Mouse (Mus musculus): ENCODE results near the gene Lrrfip1. TPM values are rescaled to one million over a fixed set of nuclear protein-coding genes. Genes with fewer than 3 reads are reported as not detected.

Gene Lrrfip1
- polyA plus RNA-seq, 1 experiment = 83.3 TPM

DNA sequence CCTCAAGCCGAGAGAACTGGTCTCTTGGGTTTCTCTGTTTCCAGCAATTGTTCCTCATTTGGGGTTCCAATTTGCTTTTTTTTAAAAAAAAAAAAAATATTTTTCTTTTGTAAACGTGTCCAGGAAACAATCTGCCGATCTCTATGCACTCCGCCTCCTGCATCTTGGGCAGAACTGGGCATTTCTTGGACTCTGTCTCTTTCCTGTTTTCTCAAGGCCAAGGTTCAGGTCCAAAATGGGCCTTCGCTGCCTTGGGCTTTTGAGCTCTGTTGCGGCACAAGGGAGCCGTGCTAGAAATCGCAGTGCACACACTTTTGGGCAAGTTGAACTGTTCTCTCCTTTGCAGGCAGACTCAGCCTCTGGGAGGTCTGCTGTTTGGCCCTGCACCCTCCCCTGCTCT lies 90.4 kb downstream of the Lrrfip1 start:
- Histone ChIP-seq H3K4me2 (ENCODE audit: low read depth) (no peak overlapping the region), H3K4me3 (no peak overlapping the region), H3K27me3 (ENCODE audit: control insufficient read depth, insufficient read depth, insufficient read length) (no peaks in the 10 kb centered on the region), H3K36me3 (ENCODE audit: control insufficient read depth, insufficient read depth) (peaks cover 18% of the 10 kb centered on the region), H3ac (ENCODE audit: control insufficient read depth, insufficient read length) (no peak overlapping the region), H3K79me2 (ENCODE audit: control insufficient read depth, insufficient read depth) (peaks cover 66% of the 10 kb centered on the region)
- TF ChIP-seq USF1 (IDR thresholded peaks at IDR 0.05; ENCODE audit: low read depth) = no peak
- TF ChIP-seq POLR2AphosphoS2 (IDR thresholded peaks at IDR 0.05; ENCODE audit: insufficient read length, low read depth) = no peak
- TF ChIP-seq REST (IDR thresholded peaks at IDR 0.05; ENCODE audit: insufficient read depth, insufficient read length) = no peak
- no peak for TF ChIP-seq MAX (IDR thresholded peaks at IDR 0.05; ENCODE audit: low read depth)
- no peak for TF ChIP-seq CEBPB (IDR thresholded peaks at IDR 0.05; ENCODE audit: insufficient read depth, poor library complexity, severe bottlenecking)
- no peak for TF ChIP-seq MYOG (IDR thresholded peaks at IDR 0.05; ENCODE audit: control insufficient read depth in 1 of 3, insufficient read depth in 1 of 3, insufficient read length in 2 of 3, low read depth in 2 of 3)
- TF ChIP-seq E2F4 (IDR thresholded peaks at IDR 0.05; ENCODE audit: insufficient read depth) = no peak
- no peak for TF ChIP-seq TCF12 (IDR thresholded peaks at IDR 0.05; ENCODE audit: insufficient read depth, poor library complexity, severe bottlenecking)
- no peak for TF ChIP-seq SRF (IDR thresholded peaks at IDR 0.05; ENCODE audit: control insufficient read depth, insufficient read length, low read depth)
- TF ChIP-seq POLR2A (IDR thresholded peaks at IDR 0.05; ENCODE audit: insufficient read length, low read depth) = no peak
- TF ChIP-seq TCF3 (IDR thresholded peaks at IDR 0.05; ENCODE audit: insufficient read length, low read depth) = no peak
- no peak for TF ChIP-seq MYOD1 (IDR thresholded peaks at IDR 0.05; ENCODE audit: control insufficient read depth in 1 of 3, insufficient read length in 2 of 3, low read depth in 2 of 3)

DNA sequence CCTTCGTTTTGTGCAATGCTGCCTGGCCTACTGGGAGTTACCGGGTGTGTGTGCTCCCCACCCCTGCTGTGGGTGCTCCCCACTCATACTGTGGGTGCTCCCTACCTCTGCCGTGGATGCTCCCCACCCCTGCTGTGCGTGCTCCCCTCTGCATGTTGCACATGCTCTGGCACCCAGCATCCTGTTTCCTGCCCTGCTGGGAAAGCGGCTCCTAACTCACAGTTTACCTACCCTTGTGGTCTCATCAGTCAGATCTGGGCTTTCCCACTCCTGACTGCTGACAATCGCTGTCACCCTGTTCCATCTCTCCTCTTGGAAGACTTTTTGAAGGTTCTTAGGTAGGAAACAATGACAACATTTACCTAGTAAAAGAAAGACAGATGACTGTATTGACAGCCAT lies 91.9 kb downstream of the Lrrfip1 start:
- H3K4me3 ChIP-seq = no peak overlapping the region

DNA sequence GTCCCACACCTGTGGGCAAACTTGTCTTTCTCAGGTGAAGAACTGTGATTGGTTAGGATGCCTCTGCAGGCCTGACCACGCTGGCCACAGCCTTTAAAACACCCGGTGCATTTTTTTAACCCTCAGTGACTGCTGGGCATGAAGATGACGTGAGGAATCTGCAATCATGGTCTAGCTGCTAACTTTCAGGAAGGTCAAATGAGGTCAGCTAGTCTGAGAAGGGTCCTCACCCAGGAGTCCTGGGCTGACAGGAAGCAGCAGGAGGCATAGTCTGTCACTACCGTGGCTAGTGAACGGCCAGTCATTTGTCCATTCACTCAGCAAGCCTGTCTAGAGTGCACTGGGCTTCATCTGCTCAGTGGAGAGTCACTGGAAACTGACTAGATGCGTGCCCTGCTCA lies 93.9 kb downstream of the Lrrfip1 start:
- TF ChIP-seq E2F4 (IDR thresholded peaks at IDR 0.05; ENCODE audit: insufficient read depth) (no peak), REST (IDR thresholded peaks at IDR 0.05; ENCODE audit: insufficient read depth, insufficient read length) (no peak), SRF (IDR thresholded peaks at IDR 0.05; ENCODE audit: control insufficient read depth, insufficient read length, low read depth) (no peak), USF1 (IDR thresholded peaks at IDR 0.05; ENCODE audit: low read depth) (no peak)
- Histone ChIP-seq H3K27me3 (ENCODE audit: control insufficient read depth, insufficient read depth, insufficient read length) (no peaks in the 10 kb centered on the region), H3ac (ENCODE audit: control insufficient read depth, insufficient read length) (no peak overlapping the region), H3K79me2 (ENCODE audit: control insufficient read depth, insufficient read depth) (peaks cover 67% of the 10 kb centered on the region), H3K4me2 (ENCODE audit: low read depth) (no peak overlapping the region), H3K36me3 (ENCODE audit: control insufficient read depth, insufficient read depth) (peaks cover 27% of the 10 kb centered on the region), H3K4me3 (no peak overlapping the region)

More for the DNA sequence above, 91.9 kb downstream of the Lrrfip1 start:
- Histone ChIP-seq H3K4me2 (ENCODE audit: low read depth) (no peak overlapping the region), H3K79me2 (ENCODE audit: control insufficient read depth, insufficient read depth) (peaks cover 57% of the 10 kb centered on the region), H3K36me3 (ENCODE audit: control insufficient read depth, insufficient read depth) (peaks cover 18% of the 10 kb centered on the region), H3ac (ENCODE audit: control insufficient read depth, insufficient read length) (no peak overlapping the region), H3K27me3 (ENCODE audit: control insufficient read depth, insufficient read depth, insufficient read length) (no peaks in the 10 kb centered on the region)
- TF ChIP-seq USF1 (IDR thresholded peaks at IDR 0.05; ENCODE audit: low read depth) (no peak), POLR2AphosphoS2 (IDR thresholded peaks at IDR 0.05; ENCODE audit: insufficient read length, low read depth) (no peak)

DNA sequence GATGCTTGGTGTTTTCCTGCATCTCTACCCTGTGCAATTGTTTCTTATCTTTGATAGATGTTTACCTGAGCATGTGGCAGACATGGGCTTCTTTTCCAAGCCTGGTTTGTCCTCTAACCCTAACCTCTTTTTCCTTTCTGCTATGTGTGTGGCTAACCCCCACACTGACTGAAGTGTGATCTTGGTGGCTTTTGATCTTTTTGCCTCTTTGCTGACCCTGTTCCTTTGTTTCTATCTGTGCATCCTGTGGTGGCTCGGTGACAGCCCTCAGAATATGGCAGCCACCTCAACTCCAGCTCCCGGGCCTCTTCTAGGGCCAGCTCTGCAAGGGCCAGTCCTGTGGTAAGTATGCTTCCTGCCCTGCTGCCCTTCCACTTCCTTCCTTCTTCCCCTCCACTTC lies 94.8 kb downstream of the Lrrfip1 start:
- H3K4me3 ChIP-seq = no peak overlapping the region
- H3ac ChIP-seq (ENCODE audit: control insufficient read depth, insufficient read length) = no peak overlapping the region
- H3K79me2 ChIP-seq (ENCODE audit: control insufficient read depth, insufficient read depth) = peaks cover 73% of the 10 kb centered on the region
- H3K27me3 ChIP-seq (ENCODE audit: control insufficient read depth, insufficient read depth, insufficient read length) = no peaks in the 10 kb centered on the region
- no peak for TF ChIP-seq USF1 (IDR thresholded peaks at IDR 0.05; ENCODE audit: low read depth)
- TF ChIP-seq E2F4 (IDR thresholded peaks at IDR 0.05; ENCODE audit: insufficient read depth) = no peak
- no peak for TF ChIP-seq CEBPB (IDR thresholded peaks at IDR 0.05; ENCODE audit: insufficient read depth, poor library complexity, severe bottlenecking)
- no peak for TF ChIP-seq POLR2A (IDR thresholded peaks at IDR 0.05; ENCODE audit: insufficient read length, low read depth)
- TF ChIP-seq POLR2AphosphoS2 (IDR thresholded peaks at IDR 0.05; ENCODE audit: insufficient read length, low read depth) = no peak
- TF ChIP-seq MYOG (IDR thresholded peaks at IDR 0.05; ENCODE audit: control insufficient read depth in 1 of 3, insufficient read depth in 1 of 3, insufficient read length in 2 of 3, low read depth in 2 of 3) = no peak
- TF ChIP-seq TCF3 (IDR thresholded peaks at IDR 0.05; ENCODE audit: insufficient read length, low read depth) = no peak
- TF ChIP-seq REST (IDR thresholded peaks at IDR 0.05; ENCODE audit: insufficient read depth, insufficient read length) = no peak
- no peak for TF ChIP-seq MYOD1 (IDR thresholded peaks at IDR 0.05; ENCODE audit: control insufficient read depth in 1 of 3, insufficient read length in 2 of 3, low read depth in 2 of 3)
- no peak for TF ChIP-seq TCF12 (IDR thresholded peaks at IDR 0.05; ENCODE audit: insufficient read depth, poor library complexity, severe bottlenecking)
- no peak for TF ChIP-seq MAX (IDR thresholded peaks at IDR 0.05; ENCODE audit: low read depth)
- TF ChIP-seq SRF (IDR thresholded peaks at IDR 0.05; ENCODE audit: control insufficient read depth, insufficient read length, low read depth) = no peak
- H3K36me3 ChIP-seq (ENCODE audit: control insufficient read depth, insufficient read depth) = peaks cover 27% of the 10 kb centered on the region
- H3K4me2 ChIP-seq (ENCODE audit: low read depth) = no peak overlapping the region

DNA sequence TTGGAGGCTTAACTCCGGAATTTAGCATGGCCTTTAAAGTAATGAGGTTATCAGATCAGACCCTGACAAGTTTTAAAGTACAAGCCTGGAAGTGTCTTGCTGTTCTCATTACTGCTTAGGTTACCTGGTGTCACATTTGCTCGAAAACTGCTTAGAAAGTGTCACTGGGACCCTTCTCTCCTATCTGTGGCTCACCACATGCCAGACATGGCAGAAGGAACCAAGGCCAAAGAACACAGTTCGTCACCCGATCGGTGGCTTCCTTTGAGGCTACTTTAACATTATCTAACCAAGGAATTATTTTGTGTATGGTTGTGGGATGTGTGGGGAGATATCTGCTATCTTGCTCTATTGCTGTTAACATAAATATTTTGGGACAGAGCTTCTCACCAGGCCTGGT lies 95.5 kb downstream of the Lrrfip1 start:
- no peak overlapping the region for H3ac ChIP-seq (ENCODE audit: control insufficient read depth, insufficient read length)
- TF ChIP-seq REST (IDR thresholded peaks at IDR 0.05; ENCODE audit: insufficient read depth, insufficient read length) (no peak), CEBPB (IDR thresholded peaks at IDR 0.05; ENCODE audit: insufficient read depth, poor library complexity, severe bottlenecking) (no peak), POLR2AphosphoS2 (IDR thresholded peaks at IDR 0.05; ENCODE audit: insufficient read length, low read depth) (no peak), MYOD1 (IDR thresholded peaks at IDR 0.05; ENCODE audit: control insufficient read depth in 1 of 3, insufficient read length in 2 of 3, low read depth in 2 of 3) (no peak), TCF12 (IDR thresholded peaks at IDR 0.05; ENCODE audit: insufficient read depth, poor library complexity, severe bottlenecking) (no peak), TCF3 (IDR thresholded peaks at IDR 0.05; ENCODE audit: insufficient read length, low read depth) (no peak), USF1 (IDR thresholded peaks at IDR 0.05; ENCODE audit: low read depth) (no peak), POLR2A (IDR thresholded peaks at IDR 0.05; ENCODE audit: insufficient read length, low read depth) (no peak), MYOG (IDR thresholded peaks at IDR 0.05; ENCODE audit: control insufficient read depth in 1 of 3, insufficient read depth in 1 of 3, insufficient read length in 2 of 3, low read depth in 2 of 3) (no peak), MAX (IDR thresholded peaks at IDR 0.05; ENCODE audit: low read depth) (no peak), E2F4 (IDR thresholded peaks at IDR 0.05; ENCODE audit: insufficient read depth) (no peak), SRF (IDR thresholded peaks at IDR 0.05; ENCODE audit: control insufficient read depth, insufficient read length, low read depth) (no peak)
- H3K4me2 ChIP-seq (ENCODE audit: low read depth) = no peak overlapping the region
- H3K4me3 ChIP-seq = no peak overlapping the region
- H3K36me3 ChIP-seq (ENCODE audit: control insufficient read depth, insufficient read depth) = peaks cover 22% of the 10 kb centered on the region
- peaks cover 70% of the 10 kb centered on the region for H3K79me2 ChIP-seq (ENCODE audit: control insufficient read depth, insufficient read depth)
- H3K27me3 ChIP-seq (ENCODE audit: control insufficient read depth, insufficient read depth, insufficient read length) = no peaks in the 10 kb centered on the region
